Mouse (Mus musculus): ENCODE data around the gene Gad1.

DNA sequence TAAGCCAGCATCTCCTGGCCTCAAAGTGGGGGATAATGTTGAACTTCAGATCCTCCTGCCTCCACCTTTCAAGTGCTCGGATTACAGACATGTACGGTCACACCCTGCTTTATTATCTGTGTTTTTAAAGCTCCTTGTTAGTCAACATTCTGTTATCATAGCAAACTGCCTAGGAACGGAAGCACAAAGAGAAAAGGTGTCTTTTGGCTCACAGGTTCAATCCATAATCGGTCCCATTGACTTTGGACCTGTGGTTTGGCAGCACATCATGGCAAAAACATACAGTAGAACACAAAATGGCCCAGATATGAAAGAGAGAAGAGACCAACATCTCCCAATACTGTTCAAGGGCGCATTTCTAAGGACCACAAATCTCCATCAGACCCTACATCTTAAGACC lies 95.4 kb downstream of the Gad1 start:
- TF ChIP-seq POLR2A (IDR thresholded peaks at IDR 0.05; ENCODE audit: insufficient read depth, low read length): no peak
- TF ChIP-seq CTCF (IDR thresholded peaks at IDR 0.05; ENCODE audit: low read depth, low read length): no peak
